Mouse (Mus musculus) midbrain, embryonic 12.5 days (tissue): ENCODE data around the gene Pcx. TPM values are rescaled to one million over a fixed set of nuclear protein-coding genes. Genes with fewer than 3 reads are reported as not detected.

Experiments used
- ATAC-seq: fragments of 200-750 bp; cut with Nextera tagmentation; 2 replicates; pipeline ENCODE4 v1.8.0; 2017; ENCODE audit warnings: low read depth, moderate TSS enrichment, moderate library complexity; ENCODE audit not compliant: low FRiP score
- H3K27ac ChIP-seq: fragments of 300-500 bp; sonication (generic); replicated peaks from 2 replicates; pipeline ENCODE4 v1.5.1; 2016; ENCODE audit warnings: mild to moderate bottlenecking
- H3K27me3 ChIP-seq: fragments of 300-500 bp; sonication (generic); 2 replicates; pipeline ENCODE4 v1.6.1; 2016; ENCODE audit warnings: mild to moderate bottlenecking
- H3K36me3 ChIP-seq: fragments of 300-500 bp; sonication (generic); 2 replicates; pipeline ENCODE4 v1.6.1; 2016
- H3K4me1 ChIP-seq: fragments of 300-500 bp; sonication (generic); 2 replicates; pipeline ENCODE4 v1.6.1; 2016
- H3K4me2 ChIP-seq: fragments of 300-500 bp; sonication (generic); replicated peaks from 2 replicates; pipeline ENCODE4 v1.6.1; 2016; ENCODE audit warnings: mild to moderate bottlenecking, moderate library complexity
- H3K4me3 ChIP-seq: fragments of 300-500 bp; sonication (generic); 2 replicates; pipeline ENCODE4 v1.5.1; 2016; ENCODE audit warnings: mild to moderate bottlenecking
- H3K9ac ChIP-seq: fragments of 300-500 bp; sonication (generic); replicated peaks from 2 replicates; pipeline ENCODE4 v1.6.1; 2016; ENCODE audit warnings: mild to moderate bottlenecking, moderate library complexity
- H3K9me3 ChIP-seq: fragments of 300-500 bp; sonication (generic); 2 replicates; pipeline ENCODE4 v1.6.1; 2016; ENCODE audit warnings: mild to moderate bottlenecking
- WGBS: fragments of 180-500 bp; shearing (Covaris S2); methylation state at CpG from one replicate; pipeline ENCODE4 v1.1.7; 2016; 5-methylcytosine and 5-hydroxymethylcytosine counted together
- polyA plus RNA-seq: library from polyadenylated mRNA; unstranded; fragments of >200 nt; fragmentation: Nextera tagmentation; extraction: Ambion mirVana; gene quantifications from 2 replicates; pipeline ENCODE4 v1.2.1, GENCODE M21; 2016

Pcx gene
- polyA plus RNA-seq, 1 experiment from 2014 or later = 24.5 TPM

DNA sequence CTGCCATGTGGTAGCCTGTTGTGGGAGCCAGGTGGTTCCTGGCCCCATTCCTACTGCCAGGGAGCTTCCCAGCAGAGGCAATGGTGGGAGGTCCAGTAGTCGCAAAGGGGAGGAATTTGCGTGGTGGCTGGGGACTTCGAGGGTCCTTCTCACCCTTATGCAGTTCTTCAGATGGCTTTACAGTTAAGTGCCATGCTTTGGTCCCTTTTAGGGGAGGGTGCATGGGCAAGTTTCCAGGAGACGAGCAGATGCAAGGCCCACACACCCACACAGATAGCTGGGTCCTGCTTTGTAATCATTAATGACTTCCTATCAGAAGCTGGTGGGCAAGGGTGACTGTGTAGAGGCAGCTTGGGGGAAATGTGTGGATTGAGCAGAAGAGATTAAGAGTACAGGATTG, 106.3 kb downstream of the Pcx start:
- Histone ChIP-seq H3K4me3 (no peak overlapping the region), H3K27me3 (peaks cover 14% of the 10 kb centered on the region), H3K4me1 (peaks cover 37% of the 10 kb centered on the region), H3K4me2 (no peak overlapping the region), H3K36me3 (peaks cover 24% of the 10 kb centered on the region), H3K9me3 (no peaks in the 10 kb centered on the region), H3K27ac (no peak overlapping the region), H3K9ac (no peak overlapping the region)
- no peak for ATAC-seq
- 55% methylated on average over 4 of the region's 4 CpGs for WGBS

- Histone ChIP-seq H3K4me1 (peaks cover 27% of the 10 kb centered on the region), H3K4me2 (no peak overlapping the region), H3K9ac (0 out of 2 replicates have a peak overlapping the region, but pooled peaks have one; percentile 4), H3K27ac (no peak overlapping the region), H3K9me3 (no peaks in the 10 kb centered on the region), H3K36me3 (peaks cover 24% of the 10 kb centered on the region), H3K27me3 (peaks cover 14% of the 10 kb centered on the region), H3K4me3 (no peak overlapping the region)
- ATAC-seq = no peak
- 36% methylated on average over 18 of the region's 18 CpGs for WGBS
These were observed 107.9 kb downstream of the Pcx start for GRCm38 (mm10) chr19:4618183-4618582.

- ATAC-seq = no peak
- no peak overlapping the region for H3K27ac ChIP-seq
- H3K4me3 ChIP-seq = no peak overlapping the region
- no peak overlapping the region for H3K9ac ChIP-seq
- H3K27me3 ChIP-seq = peaks cover 14% of the 10 kb centered on the region
- 87% methylated on average over 10 of the region's 10 CpGs for WGBS
- H3K4me1 ChIP-seq = peaks cover 20% of the 10 kb centered on the region
- no peaks in the 10 kb centered on the region for H3K9me3 ChIP-seq
- no peak overlapping the region for H3K4me2 ChIP-seq
- peaks cover 26% of the 10 kb centered on the region for H3K36me3 ChIP-seq
These were observed 109.2 kb downstream of the Pcx start for GRCm38 (mm10) chr19:4619461-4619860.

GRCm38 (mm10) chr19:4620721-4621120, 110.4 kb downstream of the Pcx start:
- H3K9me3 ChIP-seq = no peaks in the 10 kb centered on the region
- peaks cover 25% of the 10 kb centered on the region for H3K4me1 ChIP-seq
- peaks cover 14% of the 10 kb centered on the region for H3K27me3 ChIP-seq
- no peak for ATAC-seq
- no peak overlapping the region for H3K4me2 ChIP-seq
- H3K27ac ChIP-seq = no peak overlapping the region
- peaks cover 26% of the 10 kb centered on the region for H3K36me3 ChIP-seq
- no peak overlapping the region for H3K4me3 ChIP-seq
- 90% methylated on average over 7 of the region's 7 CpGs for WGBS
- no peak overlapping the region for H3K9ac ChIP-seq

- ATAC-seq = no peak
- Histone ChIP-seq H3K36me3 (peaks cover 26% of the 10 kb centered on the region), H3K9me3 (no peaks in the 10 kb centered on the region), H3K4me1 (peaks cover 30% of the 10 kb centered on the region), H3K27me3 (peaks cover 3% of the 10 kb centered on the region), H3K9ac (no peak overlapping the region), H3K4me2 (no peak overlapping the region), H3K4me3 (no peak overlapping the region), H3K27ac (no peak overlapping the region)
- WGBS = 74% methylated on average over 5 of the region's 5 CpGs
These were observed 112.5 kb downstream of the Pcx start for GRCm38 (mm10) chr19:4622780-4623179.

DNA sequence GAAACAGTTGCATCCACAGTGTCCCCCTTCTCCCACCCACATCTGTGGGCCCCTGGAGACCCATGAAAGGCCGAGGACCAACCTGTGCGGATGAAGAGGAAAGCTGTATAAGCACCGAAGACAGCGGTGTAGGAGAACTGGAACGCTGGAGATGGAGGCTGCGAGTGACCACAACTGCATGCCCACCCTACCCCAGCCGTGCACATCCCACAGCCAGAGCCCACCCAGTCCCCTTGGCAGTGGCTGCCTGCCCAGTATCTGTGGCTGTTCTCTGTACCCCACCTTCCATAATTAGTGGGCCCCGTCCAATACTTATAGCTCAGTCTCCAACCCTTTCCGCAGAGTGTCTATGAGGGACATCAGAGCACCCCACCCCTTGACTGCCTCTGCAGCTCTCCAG, 113.1 kb downstream of the Pcx start:
- Histone ChIP-seq H3K9ac (no peak overlapping the region), H3K4me3 (0 out of 2 replicates have a peak overlapping the region, but pooled peaks have one; percentile 1), H3K4me2 (no peak overlapping the region), H3K9me3 (no peaks in the 10 kb centered on the region), H3K4me1 (peaks cover 33% of the 10 kb centered on the region), H3K27me3 (no peaks in the 10 kb centered on the region), H3K36me3 (peaks cover 26% of the 10 kb centered on the region), H3K27ac (no peak overlapping the region)
- no peak for ATAC-seq
- 93% methylated on average over 9 of the region's 9 CpGs for WGBS

GRCm38 (mm10) chr19:4624006-4624405, 113.7 kb downstream of the Pcx start:
- no peak for ATAC-seq
- WGBS = 94% methylated on average over 12 of the region's 12 CpGs
- Histone ChIP-seq H3K4me2 (peak overlapping the region; percentile 95; the same call in 1 of the 2 replicates), H3K27ac (no peak overlapping the region), H3K9me3 (no peaks in the 10 kb centered on the region), H3K27me3 (no peaks in the 10 kb centered on the region), H3K36me3 (peaks cover 26% of the 10 kb centered on the region), H3K4me3 (no peak overlapping the region), H3K9ac (no peak overlapping the region), H3K4me1 (peaks cover 37% of the 10 kb centered on the region)

GRCm38 (mm10) chr19:4624406-4625178, 114.3 kb downstream of the Pcx start:
- peak; percentile 11 for ATAC-seq
- Histone ChIP-seq H3K27ac (peak overlapping the region; percentile 83; the same call in 1 of the 2 replicates), H3K4me1 (peaks cover 40% of the 10 kb centered on the region), H3K27me3 (no peaks in the 10 kb centered on the region), H3K36me3 (peaks cover 26% of the 10 kb centered on the region), H3K9me3 (no peaks in the 10 kb centered on the region), H3K9ac (peak overlapping the region; percentile 94), H3K4me2 (peak overlapping the region; percentile 95), H3K4me3 (peak overlapping the region; percentile 93)
- WGBS = 29% methylated on average over 4 of the region's 4 CpGs

DNA sequence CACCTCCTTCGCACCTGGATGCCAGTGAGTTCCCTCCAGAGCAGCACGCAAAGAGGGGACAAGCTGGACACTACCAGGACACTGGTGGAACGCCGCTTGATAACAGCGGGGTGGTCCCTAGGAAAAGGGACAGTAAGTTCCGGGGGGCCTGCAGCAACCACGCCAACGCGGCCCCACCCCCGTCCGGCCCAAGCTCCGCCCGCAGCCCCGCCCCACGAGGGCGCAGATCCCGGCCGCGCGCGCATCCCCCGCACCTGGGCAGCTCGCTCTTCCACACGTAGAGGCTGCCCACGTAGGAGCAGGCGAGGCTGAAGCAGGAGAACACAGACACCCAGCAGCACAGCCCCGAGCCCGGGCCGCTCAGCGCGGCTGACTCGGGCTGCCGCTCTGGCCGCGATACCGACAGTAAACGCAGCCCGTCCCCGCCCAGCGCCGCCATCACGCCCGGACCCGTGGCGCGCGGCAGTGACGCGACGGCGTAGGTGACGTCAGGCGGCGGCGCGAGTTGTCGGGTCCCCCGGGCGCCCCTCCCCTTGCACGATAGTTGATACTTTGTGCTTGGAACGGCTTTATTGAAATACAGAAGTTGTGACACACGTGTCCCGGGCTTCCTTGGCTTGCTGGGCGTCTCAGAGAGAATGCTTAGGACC, 115.0 kb downstream of the Pcx start, which contains the start of gene Rce1:
TSS of gene Rce1 (minus strand) at position 463 of the 650 bp plus-strand sequence.
- Histone ChIP-seq H3K4me1 (peaks cover 40% of the 10 kb centered on the region), H3K27ac (peak within 1 kb of the TSS; percentile 83), H3K36me3 (peaks cover 26% of the 10 kb centered on the region), H3K4me3 (peak within 1 kb of the TSS; percentile 93), H3K9me3 (no peaks in the 10 kb centered on the region), H3K27me3 (no peaks in the 10 kb centered on the region), H3K9ac (peak within 1 kb of the TSS; percentile 94), H3K4me2 (peak within 1 kb of the TSS; percentile 95)
- peak; percentile 81 for ATAC-seq
- WGBS = under 1% methylated on average over 54 of the region's 64 CpGs

GRCm38 (mm10) chr19:4625829-4626535, 115.7 kb downstream of the Pcx start:
- peak; percentile 67 for ATAC-seq
- peak overlapping the region; percentile 95 for H3K4me2 ChIP-seq
- peak overlapping the region; percentile 94 for H3K9ac ChIP-seq
- H3K9me3 ChIP-seq = no peaks in the 10 kb centered on the region
- WGBS = 3% methylated on average over 34 of the region's 35 CpGs
- H3K4me3 ChIP-seq = peak overlapping the region; percentile 93
- peak overlapping the region; percentile 83 for H3K27ac ChIP-seq
- peaks cover 26% of the 10 kb centered on the region for H3K36me3 ChIP-seq
- no peaks in the 10 kb centered on the region for H3K27me3 ChIP-seq
- H3K4me1 ChIP-seq = peaks cover 40% of the 10 kb centered on the region

DNA sequence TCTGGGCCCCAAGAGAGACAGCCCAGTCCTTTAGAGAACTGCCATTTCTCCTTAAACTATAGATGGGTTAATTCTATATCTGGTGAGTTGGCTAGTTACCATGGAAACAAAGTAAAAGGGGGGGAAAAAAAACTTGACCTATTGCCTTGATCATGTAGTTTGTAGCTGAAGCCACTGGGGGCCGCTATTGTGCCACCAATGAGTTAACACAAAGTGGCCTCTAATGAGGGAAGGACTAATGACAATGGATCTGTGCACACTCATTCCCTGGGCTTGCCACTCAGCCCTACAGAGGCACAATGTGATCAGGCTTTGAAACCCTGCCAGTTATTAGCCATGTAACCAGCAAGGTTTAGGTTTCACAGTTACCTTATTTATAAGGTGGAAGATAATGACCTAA, 118.5 kb downstream of the Pcx start:
- H3K4me1 ChIP-seq = peaks cover 40% of the 10 kb centered on the region
- H3K27me3 ChIP-seq = no peaks in the 10 kb centered on the region
- no peak overlapping the region for H3K27ac ChIP-seq
- H3K9ac ChIP-seq = no peak overlapping the region
- ATAC-seq = peak; percentile 64; the same call in 1 of the 2 replicates
- WGBS = 4% methylated on average over 1 of the region's 1 CpGs
- H3K4me2 ChIP-seq = no peak overlapping the region
- H3K9me3 ChIP-seq = no peaks in the 10 kb centered on the region
- H3K36me3 ChIP-seq = peaks cover 3% of the 10 kb centered on the region; the same call in 1 of the 2 replicates
- H3K4me3 ChIP-seq = no peak overlapping the region

GRCm38 (mm10) chr19:4635986-4636385, 125.7 kb downstream of the Pcx start:
- Histone ChIP-seq H3K9me3 (no peaks in the 10 kb centered on the region), H3K4me1 (no peaks in the 10 kb centered on the region), H3K9ac (no peak overlapping the region), H3K4me2 (no peak overlapping the region), H3K4me3 (no peak overlapping the region), H3K36me3 (no peaks in the 10 kb centered on the region), H3K27ac (no peak overlapping the region), H3K27me3 (no peaks in the 10 kb centered on the region)
- ATAC-seq = no peak
- WGBS = 69% methylated on average over 4 of the region's 4 CpGs
